Mouse (Mus musculus): ENCODE measurements at regions not wholly inside any gene's neighbourhood (a gene's known extent, or its start where the extent isn't known, plus 50 kb on each side); places are given as distances from the start of the nearest gene placed in this dataset.
A peak's percentile ranks its signal among the peaks of the same experiment; 100 is the strongest.

- DNase-seq (ENCODE audit: extremely low read depth, insufficient read length, low spot score) = no peak
Measured at GRCm38 (mm10) chr8:34254978-34255377, 143.4 kb upstream of the Gm10131 start.

- DNase-seq (ENCODE audit: extremely low read depth, insufficient read length, low spot score) = no peak
Measured at GRCm38 (mm10) chr8:34251934-34252333, 140.4 kb upstream of the Gm10131 start.

DNA sequence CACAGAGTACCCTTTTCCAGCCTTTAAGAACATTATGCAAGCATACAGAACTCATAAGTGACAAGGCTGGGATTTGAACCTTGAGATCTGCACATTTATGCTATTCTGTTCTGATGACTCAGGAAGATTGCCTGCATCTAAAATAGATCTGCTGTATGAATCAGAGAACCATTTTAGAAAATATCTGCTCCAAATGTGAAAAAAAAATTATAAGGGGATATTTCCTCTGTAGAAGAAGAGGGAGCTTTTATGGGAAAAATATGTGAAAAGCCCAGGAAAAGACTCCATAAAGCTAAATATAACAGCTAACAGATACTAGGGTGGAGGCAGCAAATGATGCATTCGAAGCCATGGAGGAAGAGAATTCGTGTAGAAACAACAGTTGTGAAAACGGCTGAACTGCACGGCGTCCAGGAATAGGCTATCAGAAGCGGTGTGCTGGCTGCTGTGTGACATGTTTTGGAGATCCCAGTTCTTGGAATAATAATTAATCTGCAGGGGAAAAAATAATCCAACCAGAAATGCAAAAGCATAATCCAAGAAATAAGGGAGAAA lies 127.9 kb upstream of the Gm10131 start:
- DNase-seq (ENCODE audit: extremely low read depth, insufficient read length, low spot score) = no peak

- DNase-seq (ENCODE audit: extremely low read depth, insufficient read length, low spot score) = no peak
Measured at GRCm38 (mm10) chr8:34233705-34234104, 122.2 kb upstream of the Gm10131 start.

- no peak for DNase-seq (ENCODE audit: extremely low read depth, insufficient read length, low spot score)
Measured at GRCm38 (mm10) chr8:34229477-34229876, 117.9 kb upstream of the Gm10131 start.

- peak; percentile 57 for DNase-seq (ENCODE audit: extremely low read depth, insufficient read length, low spot score)
Measured at GRCm38 (mm10) chr8:34225011-34225890, 113.7 kb upstream of the Gm10131 start.

GRCm38 (mm10) chr8:34222187-34222586 lies 110.7 kb upstream of the Gm10131 start:
- no peak for DNase-seq (ENCODE audit: extremely low read depth, insufficient read length, low spot score)

Data from 3134 (cell line).